Mouse (Mus musculus) liver, adult 2 months (tissue): ENCODE results near the gene Zfand4.

Source experiments
- CTCF ChIP-seq: fragments of 200-500 bp; IDR thresholded peaks from 2 replicates; pipeline ENCODE4 v1.5.1; 2011; ENCODE audit warnings: low read depth, low read length, control low read depth
- POLR2A ChIP-seq: fragments of 200-500 bp; IDR thresholded peaks from 2 replicates; pipeline ENCODE4 v1.6.1; 2011; ENCODE audit warnings: low read length, control low read depth; ENCODE audit not compliant: insufficient read depth; ENCODE audit errors: extremely low read depth

- no peak for TF ChIP-seq CTCF
- no peak for TF ChIP-seq POLR2A
Measured at GRCm38 (mm10) chr6:116353428-116353827, 89.4 kb downstream of the Zfand4 start.
